Mouse (Mus musculus): ENCODE measurements around the gene Prkar1b. TPM values are rescaled to one million over a fixed set of nuclear protein-coding genes. Genes with fewer than 3 reads are reported as not detected.

The Prkar1b gene
- polyA plus RNA-seq, 1 experiment from 2014 or later: 0.62 TPM

- H3K27me3 ChIP-seq (ENCODE audit: insufficient read depth, low read length): no peaks in the 10 kb centered on the region
- DNase-seq (peak; percentile 58), ATAC-seq (peak; percentile 71)
- TF ChIP-seq CTCF (IDR thresholded peaks at IDR 0.05; ENCODE audit: low read depth) (peak; percentile 25; the same call in 1 of the 2 replicates), EP300 (IDR thresholded peaks at IDR 0.05; ENCODE audit: low read depth) (no peak)
- H3K4me3 ChIP-seq (ENCODE audit: low read depth, low read length): no peak overlapping the region
- H3K4me2 ChIP-seq (ENCODE audit: low read depth, low read length): no peak overlapping the region
- H3K27ac ChIP-seq (ENCODE audit: low read depth): no peak overlapping the region
- H3K36me3 ChIP-seq (replicated peaks; ENCODE audit: insufficient read depth, low read length): no peaks in the 10 kb centered on the region
- H3K9me3 ChIP-seq (ENCODE audit: low read length): no peaks in the 10 kb centered on the region
- no peak overlapping the region for H3K9ac ChIP-seq (replicated peaks)
- 50% methylated on average over 3 of the region's 3 CpGs for WGBS (ENCODE audit: insufficient replicate concordance)
- H3K4me1 ChIP-seq (ENCODE audit: insufficient read depth): peaks cover 11% of the 10 kb centered on the region
These were observed 134.7 kb downstream of the Prkar1b start for GRCm38 (mm10) chr5:139015097-139015496.

- H3K9me3 ChIP-seq (ENCODE audit: low read length): no peaks in the 10 kb centered on the region
- no peak overlapping the region for H3K4me2 ChIP-seq (ENCODE audit: low read depth, low read length)
- no peak overlapping the region for H3K9ac ChIP-seq (replicated peaks)
- H3K4me3 ChIP-seq (ENCODE audit: low read depth, low read length): no peak overlapping the region
- H3K27ac ChIP-seq (ENCODE audit: low read depth): no peak overlapping the region
- peaks cover 2% of the 10 kb centered on the region for H3K4me1 ChIP-seq (ENCODE audit: insufficient read depth)
- no peaks in the 10 kb centered on the region; the same call in 1 of the 2 replicates for H3K27me3 ChIP-seq (ENCODE audit: insufficient read depth, low read length)
- no peaks in the 10 kb centered on the region for H3K36me3 ChIP-seq (replicated peaks; ENCODE audit: insufficient read depth, low read length)
- WGBS (ENCODE audit: insufficient replicate concordance): 56% methylated on average over 2 of the region's 2 CpGs
- TF ChIP-seq EP300 (IDR thresholded peaks at IDR 0.05; ENCODE audit: low read depth) (no peak), CTCF (IDR thresholded peaks at IDR 0.05; ENCODE audit: low read depth) (no peak)
- ATAC-seq (no peak), DNase-seq (no peak)
These were observed 139.2 kb downstream of the Prkar1b start for GRCm38 (mm10) chr5:139010649-139011048.

GRCm38 (mm10) chr5:139007141-139007775, 142.5 kb downstream of the Prkar1b start:
- H3K9me3 ChIP-seq (ENCODE audit: low read length): no peaks in the 10 kb centered on the region
- ATAC-seq (peak; percentile 56), DNase-seq (peak; percentile 40)
- no peaks in the 10 kb centered on the region for H3K4me1 ChIP-seq (ENCODE audit: insufficient read depth)
- H3K27me3 ChIP-seq (ENCODE audit: insufficient read depth, low read length): peaks cover 4% of the 10 kb centered on the region; the same call in 1 of the 2 replicates
- H3K36me3 ChIP-seq (replicated peaks; ENCODE audit: insufficient read depth, low read length): no peaks in the 10 kb centered on the region
- no peak for TF ChIP-seq EP300 (IDR thresholded peaks at IDR 0.05; ENCODE audit: low read depth)
- TF ChIP-seq CTCF (IDR thresholded peaks at IDR 0.05; ENCODE audit: low read depth): peak; percentile 66
- H3K27ac ChIP-seq (ENCODE audit: low read depth): no peak overlapping the region
- no peak overlapping the region for H3K9ac ChIP-seq (replicated peaks)
- 46% methylated on average over 4 of the region's 4 CpGs for WGBS (ENCODE audit: insufficient replicate concordance)
- H3K4me3 ChIP-seq (ENCODE audit: low read depth, low read length): no peak overlapping the region
- no peak overlapping the region for H3K4me2 ChIP-seq (ENCODE audit: low read depth, low read length)

- no peak overlapping the region for H3K27ac ChIP-seq (ENCODE audit: low read depth)
- no peaks in the 10 kb centered on the region; the same call in 1 of the 2 replicates for H3K9me3 ChIP-seq (ENCODE audit: low read length)
- H3K27me3 ChIP-seq (ENCODE audit: insufficient read depth, low read length): peaks cover 4% of the 10 kb centered on the region; the same call in 1 of the 2 replicates
- ATAC-seq (no peak), DNase-seq (no peak)
- TF ChIP-seq CTCF (IDR thresholded peaks at IDR 0.05; ENCODE audit: low read depth) (no peak), EP300 (IDR thresholded peaks at IDR 0.05; ENCODE audit: low read depth) (no peak)
- H3K4me2 ChIP-seq (ENCODE audit: low read depth, low read length): no peak overlapping the region
- no peak overlapping the region for H3K9ac ChIP-seq (replicated peaks)
- WGBS (ENCODE audit: insufficient replicate concordance): 69% methylated on average over 6 of the region's 6 CpGs
- H3K36me3 ChIP-seq (replicated peaks; ENCODE audit: insufficient read depth, low read length): no peaks in the 10 kb centered on the region
- H3K4me3 ChIP-seq (ENCODE audit: low read depth, low read length): no peak overlapping the region
- no peaks in the 10 kb centered on the region for H3K4me1 ChIP-seq (ENCODE audit: insufficient read depth)
These were observed 145.2 kb downstream of the Prkar1b start for GRCm38 (mm10) chr5:139004588-139004987.

DNA sequence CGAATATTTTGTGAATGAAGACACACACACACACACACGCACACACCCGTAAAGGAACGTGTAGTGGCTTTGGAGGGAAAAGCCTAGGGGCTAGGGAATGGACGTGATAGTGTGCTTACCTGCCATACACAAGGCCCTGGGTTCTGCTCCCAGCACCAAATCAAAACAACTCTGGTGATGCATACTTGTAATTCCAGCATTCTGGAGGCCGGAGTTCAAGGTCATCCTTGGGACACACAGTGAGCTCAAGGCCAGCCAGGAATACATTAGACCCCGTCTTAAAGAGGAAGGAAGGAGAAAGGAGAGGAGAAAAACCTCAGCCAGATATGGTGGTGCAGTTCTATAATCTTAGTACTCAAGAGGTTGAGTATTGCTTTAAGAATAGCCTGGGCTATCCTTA, 150.1 kb downstream of the Prkar1b start:
- no peak overlapping the region for H3K9ac ChIP-seq (replicated peaks)
- H3K9me3 ChIP-seq (ENCODE audit: low read length): no peaks in the 10 kb centered on the region; the same call in 1 of the 2 replicates
- H3K27ac ChIP-seq (ENCODE audit: low read depth): no peak overlapping the region
- WGBS (ENCODE audit: insufficient replicate concordance): 63% methylated on average over 7 of the region's 7 CpGs
- no peaks in the 10 kb centered on the region for H3K36me3 ChIP-seq (replicated peaks; ENCODE audit: insufficient read depth, low read length)
- DNase-seq (no peak), ATAC-seq (no peak)
- peaks cover 15% of the 10 kb centered on the region for H3K4me1 ChIP-seq (ENCODE audit: insufficient read depth)
- peaks cover 44% of the 10 kb centered on the region for H3K27me3 ChIP-seq (ENCODE audit: insufficient read depth, low read length)
- no peak overlapping the region for H3K4me3 ChIP-seq (ENCODE audit: low read depth, low read length)
- no peak overlapping the region for H3K4me2 ChIP-seq (ENCODE audit: low read depth, low read length)
- TF ChIP-seq EP300 (IDR thresholded peaks at IDR 0.05; ENCODE audit: low read depth) (no peak), CTCF (IDR thresholded peaks at IDR 0.05; ENCODE audit: low read depth) (no peak)

DNA sequence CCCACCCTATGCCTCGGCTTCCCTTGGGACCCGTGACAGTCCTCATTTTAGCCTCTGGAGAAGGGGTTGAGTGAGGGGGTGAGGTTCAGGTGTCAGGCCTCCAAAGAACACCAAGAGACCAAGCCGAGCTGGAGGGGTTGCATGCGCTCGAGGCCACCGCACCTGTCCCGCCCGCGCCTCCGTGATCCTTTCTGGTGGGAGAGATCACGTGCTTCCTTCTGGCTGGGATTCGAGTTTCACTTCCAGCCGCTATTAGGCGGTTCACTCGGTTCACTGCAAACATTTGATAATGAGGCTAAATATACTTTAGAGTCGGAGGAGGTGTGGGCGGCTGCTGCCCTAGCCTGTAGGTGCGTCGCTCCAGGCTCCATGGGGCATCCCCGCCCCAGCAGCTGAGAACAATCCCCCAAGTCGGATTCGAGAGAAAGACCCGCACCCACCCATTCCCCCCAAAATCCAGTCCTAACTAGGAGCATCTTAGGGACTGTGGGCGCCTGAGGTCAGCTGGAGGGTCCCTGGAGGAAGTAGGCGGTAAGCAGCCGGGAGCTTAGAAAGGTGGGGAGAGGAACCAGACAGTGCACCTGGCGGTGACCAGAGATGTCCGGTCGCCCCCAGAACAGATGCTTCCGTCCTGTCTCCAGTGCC, 151.7 kb downstream of the Prkar1b start:
- H3K27ac ChIP-seq (ENCODE audit: low read depth): no peak overlapping the region
- under 1% methylated on average over 30 of the region's 30 CpGs for WGBS (ENCODE audit: insufficient replicate concordance)
- H3K4me3 ChIP-seq (ENCODE audit: low read depth, low read length): peak overlapping the region; percentile 25
- ATAC-seq (no peak), DNase-seq (no peak)
- no peak overlapping the region; the same call in 1 of the 2 replicates for H3K9ac ChIP-seq (replicated peaks)
- H3K27me3 ChIP-seq (ENCODE audit: insufficient read depth, low read length): peaks cover 61% of the 10 kb centered on the region
- no peaks in the 10 kb centered on the region for H3K36me3 ChIP-seq (replicated peaks; ENCODE audit: insufficient read depth, low read length)
- H3K4me1 ChIP-seq (ENCODE audit: insufficient read depth): peaks cover 24% of the 10 kb centered on the region
- TF ChIP-seq CTCF (IDR thresholded peaks at IDR 0.05; ENCODE audit: low read depth) (no peak), EP300 (IDR thresholded peaks at IDR 0.05; ENCODE audit: low read depth) (no peak)
- H3K9me3 ChIP-seq (ENCODE audit: low read length): no peaks in the 10 kb centered on the region; the same call in 1 of the 2 replicates
- H3K4me2 ChIP-seq (ENCODE audit: low read depth, low read length): peak overlapping the region; percentile 68

All from liver, postnatal 0 days (tissue).